Mouse (Mus musculus) lung, postnatal 0 days (tissue): ENCODE measurements around the gene Olfr341. TPM values are rescaled to one million over a fixed set of nuclear protein-coding genes. Genes with fewer than 3 reads are reported as not detected.

Source experiments
- ATAC-seq: fragments of 200-750 bp; cut with Nextera tagmentation; 2 replicates; pipeline ENCODE4 v1.8.0; 2017; ENCODE audit warnings: moderate library complexity
- DNase-seq: peaks from one replicate; pipeline ENCODE4 v3.0.0-alpha.2; 2016; ENCODE audit warnings: low spot score
- H3K27ac ChIP-seq: fragments of 300-500 bp; sonication (generic); 2 replicates; pipeline ENCODE4 v1.5.1; 2014; ENCODE audit warnings: antibody characterized with exemption, mild to moderate bottlenecking, low read length, mixed read lengths
- H3K27me3 ChIP-seq: fragments of 300-500 bp; sonication (generic); replicated peaks from 2 replicates; pipeline ENCODE4 v1.6.1; 2014; ENCODE audit warnings: low read length, mixed read lengths; ENCODE audit not compliant: insufficient read depth
- H3K36me3 ChIP-seq: fragments of 300-500 bp; sonication (generic); 2 replicates; pipeline ENCODE4 v1.6.1; 2014; ENCODE audit warnings: low read length, mixed read lengths; ENCODE audit not compliant: insufficient read depth
- H3K4me1 ChIP-seq: fragments of 300-500 bp; sonication (generic); 2 replicates; pipeline ENCODE4 v1.6.1; 2014; ENCODE audit warnings: antibody characterized with exemption, low read depth, low read length, mixed read lengths; ENCODE audit not compliant: insufficient read depth
- H3K4me2 ChIP-seq: fragments of 300-500 bp; sonication (generic); replicated peaks from 2 replicates; pipeline ENCODE4 v1.6.1; 2014; ENCODE audit warnings: low read depth, mild to moderate bottlenecking, low read length, moderate library complexity, mixed read lengths
- H3K4me3 ChIP-seq: fragments of 300-500 bp; sonication (generic); 2 replicates; pipeline ENCODE4 v1.5.1; 2014; ENCODE audit warnings: low read depth, low read length
- H3K9ac ChIP-seq: fragments of 300-500 bp; sonication (generic); replicated peaks from 2 replicates; pipeline ENCODE4 v1.6.1; 2014; ENCODE audit warnings: low read depth, mild to moderate bottlenecking
- H3K9me3 ChIP-seq: fragments of 300-500 bp; sonication (generic); 2 replicates; pipeline ENCODE4 v1.6.1; 2016; ENCODE audit warnings: low read length, mixed read lengths
- CTCF ChIP-seq: IDR thresholded peaks from 2 replicates; pipeline ENCODE4 v1.5.1; 2016; ENCODE audit warnings: antibody characterized with exemption, mild to moderate bottlenecking
- EP300 ChIP-seq: IDR thresholded peaks from 2 replicates; pipeline ENCODE4 v1.6.1; 2016; ENCODE audit warnings: antibody characterized with exemption, mild to moderate bottlenecking, control low read depth
- WGBS: fragments of 180-500 bp; shearing (Covaris S2); extraction: QIAGEN DNeasy Blood & Tissue Kit; methylation state at CpG from one replicate; pipeline ENCODE4 v1.1.7; 2014; 5-methylcytosine and 5-hydroxymethylcytosine counted together
- polyA plus RNA-seq: library from polyadenylated mRNA; unstranded; fragments of >200 nt; fragmentation: Nextera tagmentation; extraction: Ambion mirVana; gene quantifications from 2 replicates; pipeline ENCODE4 v1.2.1, GENCODE M21; 2015

The Olfr341 gene
- polyA plus RNA-seq, result not detected in 2 replicates

DNA sequence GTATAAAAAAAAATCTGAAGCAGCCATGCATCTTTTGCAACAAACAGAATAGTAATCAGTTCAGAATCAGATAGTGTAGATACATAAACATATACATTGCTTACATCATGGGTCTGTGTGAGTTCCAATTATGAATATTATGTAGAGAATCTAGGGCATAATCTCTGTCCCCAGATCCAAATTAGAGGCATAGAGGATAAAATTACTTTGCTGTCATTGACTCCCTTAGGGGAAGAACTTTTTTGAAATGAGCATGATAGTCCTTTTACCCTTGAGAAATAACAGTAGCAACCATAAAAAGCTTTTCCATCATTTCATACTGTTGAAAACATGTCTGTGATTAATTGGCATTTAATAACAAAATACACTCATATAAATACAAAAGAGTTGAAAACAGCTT is at the start of gene Olfr341:
Gene Olfr341 (minus strand): TSS at position 101 of the 400 bp plus-strand sequence.
- Histone ChIP-seq H3K4me2 (no peak within 1 kb of the TSS), H3K9me3 (no peaks in the 10 kb centered on the region), H3K9ac (no peak within 1 kb of the TSS), H3K27ac (no peak within 1 kb of the TSS), H3K4me1 (no peaks in the 10 kb centered on the region), H3K4me3 (no peak within 1 kb of the TSS), H3K36me3 (no peaks in the 10 kb centered on the region), H3K27me3 (no peaks in the 10 kb centered on the region)
- DNase-seq, result no peak
- ATAC-seq, result no peak
- TF ChIP-seq CTCF, result no peak
- no peak for TF ChIP-seq EP300

DNA sequence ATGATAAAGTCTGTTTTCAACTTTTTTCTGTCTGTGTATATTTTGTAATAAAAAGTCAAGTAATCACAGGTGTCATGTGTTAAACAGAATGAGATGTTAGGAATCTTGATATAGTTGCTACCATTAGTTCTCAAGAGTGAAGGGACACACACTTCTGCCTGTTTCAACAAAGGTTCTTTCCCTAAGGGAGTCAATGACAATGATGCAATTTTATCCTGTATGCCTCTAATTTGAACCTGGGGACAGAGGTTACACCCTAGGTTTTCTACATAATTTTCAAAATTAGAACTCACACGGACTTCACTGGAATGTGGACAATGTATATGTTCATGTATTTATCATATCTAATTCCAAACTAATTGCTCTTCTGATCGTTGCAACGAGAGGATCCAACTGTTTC is 42.4 kb upstream of the Olfr341 start, which contains the start of gene Olfr342:
Gene Olfr342 (plus strand): TSS at position 301 of the 400 bp plus-strand sequence.
- H3K9ac ChIP-seq, result no peak within 1 kb of the TSS
- TF ChIP-seq EP300 (no peak), CTCF (no peak)
- no peaks in the 10 kb centered on the region for H3K4me1 ChIP-seq
- ATAC-seq (no peak), DNase-seq (no peak)
- no peak within 1 kb of the TSS for H3K27ac ChIP-seq
- H3K4me2 ChIP-seq, result no peak within 1 kb of the TSS
- H3K9me3 ChIP-seq, result no peaks in the 10 kb centered on the region
- H3K36me3 ChIP-seq, result no peaks in the 10 kb centered on the region
- H3K4me3 ChIP-seq, result no peak within 1 kb of the TSS
- 50% methylated on average over 3 of the region's 3 CpGs for WGBS
- H3K27me3 ChIP-seq, result no peaks in the 10 kb centered on the region

DNA sequence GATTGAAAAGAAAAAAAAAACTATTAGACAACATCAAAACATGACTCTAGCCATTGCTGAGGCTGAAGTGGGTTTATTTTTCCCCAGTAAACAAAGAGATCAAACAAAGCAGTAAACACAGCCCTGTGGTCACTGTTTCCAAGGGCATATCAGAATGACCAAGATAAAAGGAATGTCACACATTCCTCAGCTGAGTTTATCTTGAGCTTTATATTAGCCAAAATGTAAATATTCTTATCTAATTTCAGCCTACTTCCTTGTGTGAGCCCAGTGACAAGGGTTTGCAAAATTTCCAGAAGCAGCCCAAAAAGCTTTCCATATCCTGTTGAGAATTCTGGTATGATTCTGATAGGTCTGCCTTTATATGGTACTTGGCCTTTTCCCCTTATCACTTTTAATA is 8.6 kb downstream of the Olfr341 start:
- no peak for DNase-seq

DNA sequence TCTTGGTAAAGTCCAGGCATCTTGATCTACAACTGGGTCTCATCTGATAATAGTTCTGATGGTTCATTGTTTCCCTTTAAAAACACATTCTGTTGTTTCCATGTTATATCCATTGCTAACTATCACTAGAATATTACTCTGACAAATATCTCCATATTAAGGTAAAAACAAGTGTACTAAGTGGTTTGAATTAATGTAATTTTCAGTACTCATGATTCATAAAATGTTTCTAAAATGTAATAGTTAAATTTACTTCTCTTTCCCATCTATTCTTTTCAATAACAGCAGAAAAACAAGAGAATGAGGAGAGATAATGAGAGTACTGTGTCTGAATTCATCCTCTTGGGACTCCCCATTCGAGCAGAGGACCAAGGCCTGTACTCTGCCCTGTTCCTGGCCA is 30.0 kb downstream of the Olfr341 start, which contains the start of gene Olfr340:
Gene Olfr340 (plus strand): TSS at position 301 of the 400 bp plus-strand sequence.
- ATAC-seq (no peak), DNase-seq (peak; percentile 2)
- H3K4me3 ChIP-seq, result no peak within 1 kb of the TSS
- H3K9ac ChIP-seq, result no peak within 1 kb of the TSS
- H3K4me1 ChIP-seq, result no peaks in the 10 kb centered on the region
- H3K4me2 ChIP-seq, result no peak within 1 kb of the TSS
- H3K27me3 ChIP-seq, result no peaks in the 10 kb centered on the region
- WGBS, result 46% methylated on average over 1 of the region's 1 CpGs
- H3K36me3 ChIP-seq, result no peaks in the 10 kb centered on the region
- TF ChIP-seq EP300 (no peak), CTCF (no peak)
- no peaks in the 10 kb centered on the region for H3K9me3 ChIP-seq
- H3K27ac ChIP-seq, result no peak within 1 kb of the TSS

More for the DNA sequence above, 8.6 kb downstream of the Olfr341 start:
- H3K27me3 ChIP-seq, result no peaks in the 10 kb centered on the region
- H3K4me1 ChIP-seq, result no peaks in the 10 kb centered on the region
- no peak overlapping the region for H3K4me3 ChIP-seq
- no peak overlapping the region for H3K4me2 ChIP-seq
- no peak for ATAC-seq
- H3K36me3 ChIP-seq, result no peaks in the 10 kb centered on the region
- H3K9me3 ChIP-seq, result no peaks in the 10 kb centered on the region
- H3K27ac ChIP-seq, result no peak overlapping the region
- no peak overlapping the region for H3K9ac ChIP-seq
- TF ChIP-seq EP300 (no peak), CTCF (no peak)

Other genes with a start within 250 kb of the Olfr341 start
- gene Olfr338, start 108.9 kb downstream of the Olfr341 start, polyA plus RNA-seq, result not detected in 2 replicates
- gene Olfr339, start 63.5 kb downstream of the Olfr341 start, polyA plus RNA-seq, result not detected in 2 replicates
- not detected in 2 replicates for gene Olfr340, start 29.9 kb downstream of the Olfr341 start, polyA plus RNA-seq
- not detected in 2 replicates for gene Olfr342, start 42.5 kb upstream of the Olfr341 start, polyA plus RNA-seq
- not detected in 2 replicates for gene Olfr344, start 84.2 kb upstream of the Olfr341 start, polyA plus RNA-seq
- gene Olfr345, start 157.6 kb upstream of the Olfr341 start, polyA plus RNA-seq, result not detected in 2 replicates
- not detected in 2 replicates for gene Olfr346, start 203.3 kb upstream of the Olfr341 start, polyA plus RNA-seq
- gene Olfr347, start 249.4 kb upstream of the Olfr341 start, polyA plus RNA-seq, result not detected in 2 replicates